Mouse (Mus musculus): ENCODE measurements around the gene Pwp1. TPM values are rescaled to one million over a fixed set of nuclear protein-coding genes. Genes with fewer than 3 reads are reported as not detected.

Gene Pwp1
- polyA plus RNA-seq, 1 experiment from 2014 or later: 61.5 TPM

DNA sequence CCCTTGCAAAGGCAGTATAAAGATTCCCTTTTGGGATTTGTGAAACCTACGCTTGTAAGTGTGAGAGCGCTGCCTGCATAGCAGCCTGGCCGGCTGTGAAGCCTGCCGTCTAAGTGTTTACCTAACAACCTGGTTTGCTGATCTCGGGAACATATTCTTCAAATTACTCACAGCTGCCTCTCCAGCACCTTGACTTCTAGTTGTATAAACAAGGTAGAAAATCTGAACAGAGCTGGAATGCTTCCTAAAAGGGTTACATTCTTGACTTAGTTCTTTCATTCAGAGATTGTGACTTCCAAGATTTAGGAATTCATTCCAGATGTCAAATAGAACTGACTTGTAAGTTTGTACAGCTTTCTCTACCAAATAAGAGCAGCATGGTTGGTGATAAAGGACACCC is 46.5 kb downstream of the Pwp1 start:
- no peak for ATAC-seq (ENCODE audit: insufficient read depth, low FRiP score)
- Histone ChIP-seq H3K4me2 (ENCODE audit: low read depth, low read length) (no peak overlapping the region), H3K9me3 (replicated peaks; ENCODE audit: control insufficient read depth, low read length) (no peaks in the 10 kb centered on the region), H3K36me3 (ENCODE audit: control insufficient read depth, insufficient read depth, low read length) (peaks cover 10% of the 10 kb centered on the region; the same call in 1 of the 2 replicates), H3K27ac (ENCODE audit: low read length) (no peak overlapping the region), H3K9ac (ENCODE audit: low read length) (no peak overlapping the region), H3K4me1 (ENCODE audit: control insufficient read depth, insufficient read depth, low read length) (peaks cover 9% of the 10 kb centered on the region), H3K27me3 (ENCODE audit: control insufficient read depth, insufficient read depth, low read length) (no peaks in the 10 kb centered on the region), H3K4me3 (replicated peaks; ENCODE audit: low read length) (no peak overlapping the region)
- WGBS: 75% methylated on average over 5 of the region's 5 CpGs

DNA sequence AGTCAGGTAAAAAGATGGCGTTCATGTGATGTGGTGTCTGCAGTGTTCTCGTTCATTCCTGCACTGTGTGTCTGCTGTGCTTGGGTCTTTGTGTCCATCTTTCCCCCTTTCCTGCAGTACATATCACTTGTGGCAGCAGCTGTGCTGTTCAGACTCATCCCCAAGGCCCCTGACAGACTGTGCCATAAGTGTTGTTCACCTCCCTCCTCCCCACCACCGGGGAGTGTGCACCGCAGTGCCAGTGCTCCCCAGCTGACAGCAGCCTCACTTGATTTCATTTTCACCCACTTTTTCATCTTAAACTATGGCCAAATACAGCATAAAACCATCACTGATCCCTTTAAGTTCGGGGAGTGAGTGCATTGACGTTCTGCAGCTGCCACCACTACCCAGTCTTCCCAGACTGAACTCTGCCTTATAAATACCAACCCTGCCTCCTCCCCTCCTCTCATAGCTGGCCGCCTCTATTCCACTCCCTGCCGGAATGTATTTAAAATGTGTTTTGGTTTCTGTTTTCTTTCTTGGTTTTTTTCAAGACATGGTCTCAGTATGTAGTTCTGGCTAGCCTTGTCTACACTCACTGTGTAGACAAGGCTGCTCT is 50.7 kb downstream of the Pwp1 start:
- no peaks in the 10 kb centered on the region for H3K4me1 ChIP-seq (ENCODE audit: control insufficient read depth, insufficient read depth, low read length)
- 80% methylated on average over 8 of the region's 8 CpGs for WGBS
- no peak overlapping the region for H3K4me3 ChIP-seq (replicated peaks; ENCODE audit: low read length)
- H3K27ac ChIP-seq (ENCODE audit: low read length): no peak overlapping the region
- peaks cover 20% of the 10 kb centered on the region; the same call in 1 of the 2 replicates for H3K36me3 ChIP-seq (ENCODE audit: control insufficient read depth, insufficient read depth, low read length)
- no peaks in the 10 kb centered on the region for H3K9me3 ChIP-seq (replicated peaks; ENCODE audit: control insufficient read depth, low read length)
- ATAC-seq (ENCODE audit: insufficient read depth, low FRiP score): no peak
- H3K4me2 ChIP-seq (ENCODE audit: low read depth, low read length): no peak overlapping the region
- H3K27me3 ChIP-seq (ENCODE audit: control insufficient read depth, insufficient read depth, low read length): no peaks in the 10 kb centered on the region
- no peak overlapping the region for H3K9ac ChIP-seq (ENCODE audit: low read length)

DNA sequence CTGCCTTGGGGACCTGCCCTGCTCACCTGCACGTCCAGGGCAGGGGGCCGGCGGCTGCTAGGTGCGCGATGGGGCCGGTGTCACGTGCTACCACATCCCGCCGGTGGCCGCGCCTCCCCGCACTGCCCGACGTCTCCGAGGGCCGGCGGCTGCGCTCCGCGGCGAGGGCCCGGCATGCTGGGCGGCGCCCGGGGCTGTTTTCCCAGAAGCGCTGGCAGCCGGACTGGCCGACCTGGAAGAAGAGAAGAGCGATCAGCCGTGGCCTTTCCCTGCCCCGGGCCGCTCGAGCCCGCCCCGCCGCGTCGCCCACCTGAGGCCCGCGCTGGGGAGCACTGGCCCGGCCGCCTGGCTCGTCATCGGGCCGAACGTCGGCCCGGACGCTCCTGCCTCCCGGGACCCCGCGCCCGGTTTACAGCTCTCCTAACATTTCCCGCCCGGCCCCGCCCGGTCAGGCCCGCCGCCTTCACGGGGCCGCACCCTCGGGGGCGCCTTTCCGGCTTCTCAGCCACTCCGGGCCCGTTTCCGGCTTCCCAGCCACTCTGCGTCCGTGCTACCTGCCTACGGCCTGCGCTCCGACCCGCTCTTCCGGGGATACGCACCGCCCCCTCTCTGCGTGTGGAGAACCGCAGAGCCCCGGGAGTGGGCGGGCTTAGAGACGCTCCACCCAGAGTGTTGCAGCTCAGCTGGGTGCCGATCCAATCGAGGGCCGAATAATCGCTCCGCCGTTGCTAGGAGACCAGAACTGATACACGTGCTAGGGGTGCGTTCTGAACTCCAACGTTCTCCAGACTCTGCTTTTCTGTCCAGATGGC is 87.4 kb downstream of the Pwp1 start, which contains the start of gene Prdm4:
Prdm4 (minus strand) TSS at position 645 of the 812 bp plus-strand sequence.
- H3K27me3 ChIP-seq (ENCODE audit: control insufficient read depth, insufficient read depth, low read length): no peaks in the 10 kb centered on the region
- peak within 1 kb of the TSS; percentile 74 for H3K4me2 ChIP-seq (ENCODE audit: low read depth, low read length)
- peak within 1 kb of the TSS; percentile 85 for H3K9ac ChIP-seq (ENCODE audit: low read length)
- peak within 1 kb of the TSS; percentile 70 for H3K4me3 ChIP-seq (replicated peaks; ENCODE audit: low read length)
- H3K9me3 ChIP-seq (replicated peaks; ENCODE audit: control insufficient read depth, low read length): no peaks in the 10 kb centered on the region
- under 1% methylated on average over 89 of the region's 90 CpGs for WGBS
- 0 out of 2 replicates have a peak, but pooled peaks cover 3% of the 10 kb centered on the region for H3K36me3 ChIP-seq (ENCODE audit: control insufficient read depth, insufficient read depth, low read length)
- H3K27ac ChIP-seq (ENCODE audit: low read length): peak within 1 kb of the TSS; percentile 78
- ATAC-seq (ENCODE audit: insufficient read depth, low FRiP score): peak; percentile 100
- H3K4me1 ChIP-seq (ENCODE audit: control insufficient read depth, insufficient read depth, low read length): 0 out of 2 replicates have a peak, but pooled peaks cover 3% of the 10 kb centered on the region

DNA sequence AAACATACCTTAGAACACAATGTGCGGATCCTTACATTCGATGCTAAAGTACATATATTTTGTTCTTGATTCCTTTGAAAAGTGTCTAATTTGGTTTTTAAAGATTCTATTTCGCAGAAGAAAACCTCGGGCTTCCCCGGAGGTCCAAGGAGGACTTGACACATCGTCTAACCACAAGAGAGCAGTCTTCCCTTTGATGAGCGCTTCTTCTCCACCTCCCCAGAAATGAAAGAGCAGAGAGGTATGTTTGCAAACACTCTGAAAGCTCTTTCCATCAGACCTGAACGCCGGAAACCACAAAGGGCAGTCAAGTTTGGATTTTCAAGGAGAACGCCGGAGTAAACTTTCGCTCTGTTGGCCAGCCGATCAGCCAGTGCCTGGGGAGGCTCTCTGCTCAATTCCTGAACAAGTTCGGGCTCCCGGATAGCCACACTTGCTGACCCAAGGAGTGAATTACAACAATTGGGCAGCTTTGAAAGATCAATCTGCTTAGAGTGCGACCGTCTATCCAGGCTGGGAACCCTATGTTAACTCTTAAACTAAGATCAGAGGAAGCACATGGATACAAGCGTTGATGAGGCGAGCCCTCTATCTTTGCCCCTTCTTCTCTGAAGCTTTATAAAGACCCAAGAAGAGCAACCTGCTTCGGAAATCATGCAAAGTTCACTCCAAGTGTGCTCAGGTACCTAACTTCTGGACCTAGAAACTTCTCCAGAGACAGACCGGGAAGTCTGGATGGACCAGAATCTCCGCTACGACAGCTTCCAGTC is 98.6 kb downstream of the Pwp1 start, which contains the start of gene Ascl4:
Ascl4 (plus strand) TSS at position 6 of the 770 bp plus-strand sequence.
- Histone ChIP-seq H3K4me2 (ENCODE audit: low read depth, low read length) (peak within 1 kb of the TSS; percentile 93), H3K9me3 (replicated peaks; ENCODE audit: control insufficient read depth, low read length) (no peaks in the 10 kb centered on the region), H3K9ac (ENCODE audit: low read length) (peak within 1 kb of the TSS; percentile 48), H3K27ac (ENCODE audit: low read length) (no peak within 1 kb of the TSS), H3K27me3 (ENCODE audit: control insufficient read depth, insufficient read depth, low read length) (no peaks in the 10 kb centered on the region), H3K4me1 (ENCODE audit: control insufficient read depth, insufficient read depth, low read length) (no peaks in the 10 kb centered on the region), H3K4me3 (replicated peaks; ENCODE audit: low read length) (peak within 1 kb of the TSS; percentile 51), H3K36me3 (ENCODE audit: control insufficient read depth, insufficient read depth, low read length) (no peaks in the 10 kb centered on the region)
- ATAC-seq (ENCODE audit: insufficient read depth, low FRiP score): no peak
- WGBS: 2% methylated on average over 23 of the region's 23 CpGs

DNA sequence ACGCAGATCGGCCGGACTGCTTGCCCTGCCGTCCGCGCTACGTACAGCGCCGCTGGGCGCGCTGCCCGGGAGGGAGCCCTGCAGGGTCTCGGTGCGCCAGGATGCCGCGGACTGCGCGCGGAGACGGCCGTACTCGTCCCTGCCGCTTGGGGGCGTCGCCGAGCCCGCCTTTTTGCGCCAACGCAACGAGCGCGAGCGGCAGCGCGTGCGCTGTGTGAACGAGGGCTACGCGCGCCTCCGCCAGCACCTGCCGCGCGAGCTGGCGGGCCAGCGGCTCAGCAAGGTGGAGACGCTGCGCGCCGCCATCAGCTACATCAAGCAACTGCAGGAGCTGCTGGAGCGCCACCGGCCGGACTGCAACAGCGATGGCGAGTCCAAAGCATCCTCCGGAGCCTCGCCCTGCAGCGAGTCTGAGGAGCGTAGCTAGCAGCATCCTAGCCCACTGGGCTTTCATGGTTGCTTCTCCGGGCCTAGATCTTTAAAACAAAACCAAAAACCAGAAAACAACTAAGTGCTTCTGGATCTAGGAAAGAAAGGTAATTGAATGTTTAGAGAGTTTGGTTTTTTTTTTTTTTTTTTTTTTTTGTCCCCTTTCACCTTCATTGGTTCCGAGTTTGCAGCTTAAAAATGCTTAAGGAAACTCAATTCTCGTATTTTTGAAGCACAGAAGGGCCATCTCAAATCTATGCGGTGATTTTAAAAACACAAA is 99.4 kb downstream of the Pwp1 start:
- H3K9ac ChIP-seq (ENCODE audit: low read length): peak overlapping the region; percentile 48
- no peaks in the 10 kb centered on the region for H3K27me3 ChIP-seq (ENCODE audit: control insufficient read depth, insufficient read depth, low read length)
- H3K4me2 ChIP-seq (ENCODE audit: low read depth, low read length): peak overlapping the region; percentile 93
- no peak overlapping the region for H3K27ac ChIP-seq (ENCODE audit: low read length)
- no peaks in the 10 kb centered on the region for H3K36me3 ChIP-seq (ENCODE audit: control insufficient read depth, insufficient read depth, low read length)
- H3K4me3 ChIP-seq (replicated peaks; ENCODE audit: low read length): peak overlapping the region; percentile 51
- 1% methylated on average over 63 of the region's 63 CpGs for WGBS
- H3K9me3 ChIP-seq (replicated peaks; ENCODE audit: control insufficient read depth, low read length): no peaks in the 10 kb centered on the region
- no peaks in the 10 kb centered on the region for H3K4me1 ChIP-seq (ENCODE audit: control insufficient read depth, insufficient read depth, low read length)
- ATAC-seq (ENCODE audit: insufficient read depth, low FRiP score): peak; percentile 80; the same call in 1 of the 2 replicates

DNA sequence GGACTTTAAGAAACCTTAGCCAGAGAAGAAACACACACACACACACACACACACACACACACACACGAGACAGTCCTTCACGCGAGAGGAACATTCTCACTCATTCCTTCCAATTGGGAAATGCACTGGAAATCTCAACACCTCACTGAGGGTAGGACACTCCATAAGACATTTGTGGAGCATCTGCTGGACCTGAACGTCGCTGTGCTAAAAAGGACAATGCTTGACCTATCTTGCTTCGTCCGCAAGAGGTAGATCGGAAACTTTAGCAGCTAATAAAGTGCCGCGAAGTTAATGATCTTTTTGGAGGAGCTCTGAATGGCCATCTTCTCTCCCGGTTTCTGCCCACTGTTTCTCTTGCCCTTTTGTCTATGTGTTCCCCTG is 99.9 kb downstream of the Pwp1 start:
- Histone ChIP-seq H3K4me3 (replicated peaks; ENCODE audit: low read length) (peak overlapping the region; percentile 51; the same call in 1 of the 2 replicates), H3K9me3 (replicated peaks; ENCODE audit: control insufficient read depth, low read length) (no peaks in the 10 kb centered on the region), H3K27ac (ENCODE audit: low read length) (no peak overlapping the region), H3K36me3 (ENCODE audit: control insufficient read depth, insufficient read depth, low read length) (no peaks in the 10 kb centered on the region), H3K4me2 (ENCODE audit: low read depth, low read length) (peak overlapping the region; percentile 93), H3K9ac (ENCODE audit: low read length) (no peak overlapping the region), H3K27me3 (ENCODE audit: control insufficient read depth, insufficient read depth, low read length) (no peaks in the 10 kb centered on the region), H3K4me1 (ENCODE audit: control insufficient read depth, insufficient read depth, low read length) (no peaks in the 10 kb centered on the region)
- no peak for ATAC-seq (ENCODE audit: insufficient read depth, low FRiP score)
- 42% methylated on average over 11 of the region's 11 CpGs for whole genome bisulfite sequencing

DNA sequence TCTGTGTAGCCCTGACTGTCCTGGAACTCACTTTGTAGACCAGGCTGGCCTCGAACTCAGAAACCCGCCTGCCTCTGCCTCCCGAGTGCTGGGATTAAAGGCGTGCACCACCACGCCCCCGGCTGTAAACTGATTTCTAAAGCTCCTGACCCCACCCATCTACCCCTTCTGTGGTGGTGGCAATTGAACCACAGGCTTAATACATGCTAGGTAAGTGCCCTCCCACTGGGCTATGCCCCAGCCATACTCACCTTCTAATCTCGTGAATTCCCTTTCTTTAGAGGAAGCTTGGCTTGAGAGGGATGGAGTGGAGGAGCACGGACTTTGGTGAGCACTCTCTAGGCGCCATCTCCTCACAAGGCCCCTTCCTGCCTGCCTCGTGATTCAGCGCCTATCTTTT is 100.7 kb downstream of the Pwp1 start:
- ATAC-seq (ENCODE audit: insufficient read depth, low FRiP score): no peak
- H3K36me3 ChIP-seq (ENCODE audit: control insufficient read depth, insufficient read depth, low read length): no peaks in the 10 kb centered on the region
- no peak overlapping the region for H3K4me2 ChIP-seq (ENCODE audit: low read depth, low read length)
- H3K4me3 ChIP-seq (replicated peaks; ENCODE audit: low read length): no peak overlapping the region
- H3K9me3 ChIP-seq (replicated peaks; ENCODE audit: control insufficient read depth, low read length): no peaks in the 10 kb centered on the region
- WGBS: 91% methylated on average over 11 of the region's 11 CpGs
- H3K4me1 ChIP-seq (ENCODE audit: control insufficient read depth, insufficient read depth, low read length): no peaks in the 10 kb centered on the region
- H3K27ac ChIP-seq (ENCODE audit: low read length): no peak overlapping the region
- H3K27me3 ChIP-seq (ENCODE audit: control insufficient read depth, insufficient read depth, low read length): no peaks in the 10 kb centered on the region
- no peak overlapping the region for H3K9ac ChIP-seq (ENCODE audit: low read length)

DNA sequence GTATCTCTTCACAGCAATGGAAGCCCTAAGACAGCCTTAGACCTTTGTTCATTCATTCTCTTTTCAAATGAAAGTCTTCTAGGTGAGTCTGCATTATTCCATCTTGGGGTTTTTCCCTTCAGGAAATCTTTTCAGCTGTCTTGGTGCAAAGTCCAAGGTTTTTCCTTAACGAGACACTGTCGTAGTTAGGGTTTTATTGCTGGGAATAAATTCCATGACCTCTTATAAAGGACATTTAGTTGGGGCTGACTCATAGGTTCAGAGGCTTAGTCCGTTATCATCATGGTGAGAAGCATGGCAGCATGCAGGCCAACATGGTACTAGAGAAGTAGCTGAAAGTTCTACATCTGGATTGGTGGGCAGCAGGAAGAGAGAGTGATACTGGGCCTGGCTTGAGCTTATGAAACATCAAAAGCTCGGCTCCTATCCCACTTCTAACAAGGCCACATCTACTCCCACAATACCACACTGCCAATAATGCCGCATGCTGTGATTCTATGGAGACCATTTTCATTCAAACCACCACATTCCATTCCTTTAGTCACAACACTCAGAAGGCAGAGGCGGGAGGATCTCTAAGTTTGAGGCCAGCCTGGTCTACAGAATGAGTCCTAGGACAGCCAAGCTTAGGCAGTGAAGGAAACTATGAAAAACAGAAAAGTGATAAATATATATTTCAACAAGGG is 107.1 kb downstream of the Pwp1 start:
- Histone ChIP-seq H3K4me1 (ENCODE audit: control insufficient read depth, insufficient read depth, low read length) (no peaks in the 10 kb centered on the region), H3K9me3 (replicated peaks; ENCODE audit: control insufficient read depth, low read length) (0 out of 2 replicates have a peak, but pooled peaks cover 8% of the 10 kb centered on the region), H3K27ac (ENCODE audit: low read length) (no peak overlapping the region), H3K4me2 (ENCODE audit: low read depth, low read length) (no peak overlapping the region), H3K27me3 (ENCODE audit: control insufficient read depth, insufficient read depth, low read length) (no peaks in the 10 kb centered on the region), H3K9ac (ENCODE audit: low read length) (no peak overlapping the region), H3K4me3 (replicated peaks; ENCODE audit: low read length) (no peak overlapping the region), H3K36me3 (ENCODE audit: control insufficient read depth, insufficient read depth, low read length) (peaks cover 23% of the 10 kb centered on the region)
- no peak for ATAC-seq (ENCODE audit: insufficient read depth, low FRiP score)
- WGBS: 93% methylated on average over 6 of the region's 6 CpGs

All from stomach, embryonic 16.5 days (tissue).